Mouse (Mus musculus): ENCODE data around the gene Sh3gl1.

Gene Sh3gl1

GRCm38 (mm10) chr17:56005415-56006061 is 30.9 kb downstream of the Sh3gl1 start, which contains the start of the genes Stap2 and Mpnd:
TSS of gene Stap2 (minus strand) at chr17:56005584.
TSS of gene Mpnd (plus strand) at chr17:56005711.
- Histone ChIP-seq H3K4me3 (replicated peaks; ENCODE audit: low read length) (0 out of 2 replicates have a peak within 1 kb of the TSS, but pooled peaks have one; percentile 37), H3K36me3 (ENCODE audit: insufficient read depth, low read length) (0 out of 2 replicates have a peak, but pooled peaks cover 4% of the 10 kb centered on the region), H3K4me1 (replicated peaks; ENCODE audit: low read depth, low read length) (peaks cover 52% of the 10 kb centered on the region), H3K9me3 (ENCODE audit: low read length) (no peaks in the 10 kb centered on the region), H3K27me3 (ENCODE audit: insufficient read depth, low read length) (peaks cover 16% of the 10 kb centered on the region)
- no peak for TF ChIP-seq NANOG (IDR thresholded peaks at IDR 0.05; ENCODE audit: borderline replicate concordance, low read length)

- Histone ChIP-seq H3K4me3 (replicated peaks; ENCODE audit: low read length) (no peak overlapping the region), H3K9me3 (ENCODE audit: low read length) (no peaks in the 10 kb centered on the region), H3K4me1 (replicated peaks; ENCODE audit: low read depth, low read length) (peaks cover 54% of the 10 kb centered on the region), H3K27me3 (ENCODE audit: insufficient read depth, low read length) (peaks cover 16% of the 10 kb centered on the region), H3K36me3 (ENCODE audit: insufficient read depth, low read length) (0 out of 2 replicates have a peak, but pooled peaks cover under 1% of the 10 kb centered on the region)
- TF ChIP-seq POU5F1 (IDR thresholded peaks at IDR 0.05; ENCODE audit: borderline replicate concordance, low read length) (no peak), NANOG (IDR thresholded peaks at IDR 0.05; ENCODE audit: borderline replicate concordance, low read length) (no peak), CTCF (conservative IDR thresholded peaks at IDR 0.05; ENCODE audit: low read length) (no peak)
Measured at GRCm38 (mm10) chr17:56003000-56003399, 33.4 kb downstream of the Sh3gl1 start.

- Histone ChIP-seq H3K36me3 (ENCODE audit: insufficient read depth, low read length) (peaks cover 30% of the 10 kb centered on the region), H3K4me1 (replicated peaks; ENCODE audit: low read depth, low read length) (peaks cover 45% of the 10 kb centered on the region), H3K9me3 (ENCODE audit: low read length) (no peaks in the 10 kb centered on the region), H3K27me3 (ENCODE audit: insufficient read depth, low read length) (peaks cover 16% of the 10 kb centered on the region), H3K4me3 (replicated peaks; ENCODE audit: low read length) (peak overlapping the region; percentile 80)
- no peak for TF ChIP-seq POU5F1 (IDR thresholded peaks at IDR 0.05; ENCODE audit: borderline replicate concordance, low read length)
- no peak for TF ChIP-seq NANOG (IDR thresholded peaks at IDR 0.05; ENCODE audit: borderline replicate concordance, low read length)
- TF ChIP-seq CTCF (conservative IDR thresholded peaks at IDR 0.05; ENCODE audit: low read length): no peak
Measured at GRCm38 (mm10) chr17:55999794-56000499, 36.5 kb downstream of the Sh3gl1 start.

GRCm38 (mm10) chr17:55996007-55996406 is 40.4 kb downstream of the Sh3gl1 start:
- Histone ChIP-seq H3K4me1 (replicated peaks; ENCODE audit: low read depth, low read length) (peaks cover 54% of the 10 kb centered on the region), H3K27me3 (ENCODE audit: insufficient read depth, low read length) (peaks cover 4% of the 10 kb centered on the region; the same call in 1 of the 2 replicates), H3K36me3 (ENCODE audit: insufficient read depth, low read length) (peaks cover 53% of the 10 kb centered on the region), H3K9me3 (ENCODE audit: low read length) (no peaks in the 10 kb centered on the region), H3K4me3 (replicated peaks; ENCODE audit: low read length) (peak overlapping the region; percentile 49)
- TF ChIP-seq NANOG (IDR thresholded peaks at IDR 0.05; ENCODE audit: borderline replicate concordance, low read length) (no peak), POU5F1 (IDR thresholded peaks at IDR 0.05; ENCODE audit: borderline replicate concordance, low read length) (no peak), CTCF (conservative IDR thresholded peaks at IDR 0.05; ENCODE audit: low read length) (no peak)

GRCm38 (mm10) chr17:55990278-55990898 is 46.0 kb downstream of the Sh3gl1 start:
- peak overlapping the region; percentile 43 for H3K4me3 ChIP-seq (replicated peaks; ENCODE audit: low read length)
- no peaks in the 10 kb centered on the region for H3K9me3 ChIP-seq (ENCODE audit: low read length)
- peaks cover 47% of the 10 kb centered on the region for H3K36me3 ChIP-seq (ENCODE audit: insufficient read depth, low read length)
- H3K4me1 ChIP-seq (replicated peaks; ENCODE audit: low read depth, low read length): peaks cover 38% of the 10 kb centered on the region
- TF ChIP-seq POU5F1 (IDR thresholded peaks at IDR 0.05; ENCODE audit: borderline replicate concordance, low read length) (no peak), CTCF (conservative IDR thresholded peaks at IDR 0.05; ENCODE audit: low read length) (no peak), NANOG (IDR thresholded peaks at IDR 0.05; ENCODE audit: borderline replicate concordance, low read length) (no peak)
- H3K27me3 ChIP-seq (ENCODE audit: insufficient read depth, low read length): peaks cover 16% of the 10 kb centered on the region

GRCm38 (mm10) chr17:55986030-55986961 is 50.1 kb downstream of the Sh3gl1 start, which contains the start of gene Fsd1:
TSS of gene Fsd1 (plus strand) at chr17:55986509.
- H3K36me3 ChIP-seq (ENCODE audit: insufficient read depth, low read length): peaks cover 22% of the 10 kb centered on the region
- no peak for TF ChIP-seq NANOG (IDR thresholded peaks at IDR 0.05; ENCODE audit: borderline replicate concordance, low read length)
- TF ChIP-seq CTCF (conservative IDR thresholded peaks at IDR 0.05; ENCODE audit: low read length): no peak
- TF ChIP-seq POU5F1 (IDR thresholded peaks at IDR 0.05; ENCODE audit: borderline replicate concordance, low read length): no peak
- H3K4me3 ChIP-seq (replicated peaks; ENCODE audit: low read length): peak within 1 kb of the TSS; percentile 86
- peaks cover 22% of the 10 kb centered on the region for H3K27me3 ChIP-seq (ENCODE audit: insufficient read depth, low read length)
- no peaks in the 10 kb centered on the region for H3K9me3 ChIP-seq (ENCODE audit: low read length)
- H3K4me1 ChIP-seq (replicated peaks; ENCODE audit: low read depth, low read length): peaks cover 22% of the 10 kb centered on the region

- Histone ChIP-seq H3K4me3 (replicated peaks; ENCODE audit: low read length) (no peak overlapping the region), H3K27me3 (ENCODE audit: insufficient read depth, low read length) (peaks cover 30% of the 10 kb centered on the region), H3K36me3 (ENCODE audit: insufficient read depth, low read length) (no peaks in the 10 kb centered on the region), H3K9me3 (ENCODE audit: low read length) (no peaks in the 10 kb centered on the region), H3K4me1 (replicated peaks; ENCODE audit: low read depth, low read length) (peaks cover 21% of the 10 kb centered on the region)
- TF ChIP-seq POU5F1 (IDR thresholded peaks at IDR 0.05; ENCODE audit: borderline replicate concordance, low read length) (no peak), NANOG (IDR thresholded peaks at IDR 0.05; ENCODE audit: borderline replicate concordance, low read length) (no peak), CTCF (conservative IDR thresholded peaks at IDR 0.05; ENCODE audit: low read length) (no peak)
Measured at GRCm38 (mm10) chr17:55977301-55977700, 59.1 kb downstream of the Sh3gl1 start.
